Mouse (Mus musculus): ENCODE measurements around the gene Dst. TPM values are rescaled to one million over a fixed set of nuclear protein-coding genes. Genes with fewer than 3 reads are reported as not detected.
A peak's percentile ranks its signal among the peaks of the same experiment; 100 is the strongest.

The Dst gene
- polyA plus RNA-seq, 1 experiment from 2014 or later: 26.9 TPM

- Histone ChIP-seq H3K9ac (ENCODE audit: low read depth, low read length) (no peak overlapping the region), H3K27ac (ENCODE audit: low read depth, low read length) (no peak overlapping the region), H3K4me2 (no peak overlapping the region), H3K9me3 (replicated peaks; ENCODE audit: control insufficient read depth, low read length) (no peaks in the 10 kb centered on the region), H3K4me3 (ENCODE audit: low read depth, low read length) (no peak overlapping the region), H3K4me1 (ENCODE audit: control insufficient read depth, insufficient read depth, low read length) (peaks cover 8% of the 10 kb centered on the region), H3K36me3 (ENCODE audit: control insufficient read depth, insufficient read depth, low read length) (no peaks in the 10 kb centered on the region), H3K27me3 (ENCODE audit: control insufficient read depth, insufficient read depth, low read length) (no peaks in the 10 kb centered on the region)
- WGBS (ENCODE audit: insufficient replicate concordance): 38% methylated on average over 8 of the region's 8 CpGs
- ATAC-seq (replicated peaks; ENCODE audit: insufficient number of reproducible peaks, low FRiP score, low TSS enrichment): no peak
These were observed 133.1 kb downstream of the Dst start for GRCm38 (mm10) chr1:34040901-34041721.

- Histone ChIP-seq H3K4me2 (no peak overlapping the region), H3K27ac (ENCODE audit: low read depth, low read length) (no peak overlapping the region), H3K4me1 (ENCODE audit: control insufficient read depth, insufficient read depth, low read length) (peaks cover 8% of the 10 kb centered on the region), H3K4me3 (ENCODE audit: low read depth, low read length) (no peak overlapping the region), H3K36me3 (ENCODE audit: control insufficient read depth, insufficient read depth, low read length) (no peaks in the 10 kb centered on the region), H3K9ac (ENCODE audit: low read depth, low read length) (no peak overlapping the region), H3K27me3 (ENCODE audit: control insufficient read depth, insufficient read depth, low read length) (no peaks in the 10 kb centered on the region), H3K9me3 (replicated peaks; ENCODE audit: control insufficient read depth, low read length) (no peaks in the 10 kb centered on the region)
- no peak for ATAC-seq (replicated peaks; ENCODE audit: insufficient number of reproducible peaks, low FRiP score, low TSS enrichment)
- 69% methylated on average over 3 of the region's 3 CpGs for WGBS (ENCODE audit: insufficient replicate concordance)
These were observed 134.3 kb downstream of the Dst start for GRCm38 (mm10) chr1:34042299-34042698.

GRCm38 (mm10) chr1:34043327-34043726, 135.3 kb downstream of the Dst start:
- no peaks in the 10 kb centered on the region for H3K36me3 ChIP-seq (ENCODE audit: control insufficient read depth, insufficient read depth, low read length)
- peaks cover 8% of the 10 kb centered on the region for H3K4me1 ChIP-seq (ENCODE audit: control insufficient read depth, insufficient read depth, low read length)
- H3K27me3 ChIP-seq (ENCODE audit: control insufficient read depth, insufficient read depth, low read length): no peaks in the 10 kb centered on the region
- no peaks in the 10 kb centered on the region for H3K9me3 ChIP-seq (replicated peaks; ENCODE audit: control insufficient read depth, low read length)
- ATAC-seq (replicated peaks; ENCODE audit: insufficient number of reproducible peaks, low FRiP score, low TSS enrichment): no peak
- 83% methylated on average over 8 of the region's 8 CpGs for WGBS (ENCODE audit: insufficient replicate concordance)
- no peak overlapping the region for H3K9ac ChIP-seq (ENCODE audit: low read depth, low read length)
- H3K4me2 ChIP-seq: no peak overlapping the region
- H3K27ac ChIP-seq (ENCODE audit: low read depth, low read length): no peak overlapping the region
- H3K4me3 ChIP-seq (ENCODE audit: low read depth, low read length): no peak overlapping the region

- Histone ChIP-seq H3K4me1 (ENCODE audit: control insufficient read depth, insufficient read depth, low read length) (peaks cover 8% of the 10 kb centered on the region), H3K9ac (ENCODE audit: low read depth, low read length) (no peak overlapping the region), H3K27ac (ENCODE audit: low read depth, low read length) (no peak overlapping the region), H3K4me3 (ENCODE audit: low read depth, low read length) (no peak overlapping the region), H3K27me3 (ENCODE audit: control insufficient read depth, insufficient read depth, low read length) (no peaks in the 10 kb centered on the region), H3K4me2 (no peak overlapping the region), H3K36me3 (ENCODE audit: control insufficient read depth, insufficient read depth, low read length) (no peaks in the 10 kb centered on the region), H3K9me3 (replicated peaks; ENCODE audit: control insufficient read depth, low read length) (no peaks in the 10 kb centered on the region)
- no peak for ATAC-seq (replicated peaks; ENCODE audit: insufficient number of reproducible peaks, low FRiP score, low TSS enrichment)
- WGBS (ENCODE audit: insufficient replicate concordance): 84% methylated on average over 7 of the region's 7 CpGs
These were observed 136.0 kb downstream of the Dst start for GRCm38 (mm10) chr1:34043836-34044550.

GRCm38 (mm10) chr1:34044675-34045074, 136.7 kb downstream of the Dst start:
- ATAC-seq (replicated peaks; ENCODE audit: insufficient number of reproducible peaks, low FRiP score, low TSS enrichment): no peak
- peaks cover 8% of the 10 kb centered on the region for H3K4me1 ChIP-seq (ENCODE audit: control insufficient read depth, insufficient read depth, low read length)
- H3K36me3 ChIP-seq (ENCODE audit: control insufficient read depth, insufficient read depth, low read length): no peaks in the 10 kb centered on the region
- H3K4me3 ChIP-seq (ENCODE audit: low read depth, low read length): no peak overlapping the region
- no peak overlapping the region for H3K9ac ChIP-seq (ENCODE audit: low read depth, low read length)
- H3K4me2 ChIP-seq: no peak overlapping the region
- 57% methylated on average over 3 of the region's 3 CpGs for WGBS (ENCODE audit: insufficient replicate concordance)
- no peaks in the 10 kb centered on the region for H3K9me3 ChIP-seq (replicated peaks; ENCODE audit: control insufficient read depth, low read length)
- H3K27ac ChIP-seq (ENCODE audit: low read depth, low read length): no peak overlapping the region
- H3K27me3 ChIP-seq (ENCODE audit: control insufficient read depth, insufficient read depth, low read length): no peaks in the 10 kb centered on the region

GRCm38 (mm10) chr1:34047285-34047684, 139.3 kb downstream of the Dst start:
- ATAC-seq (replicated peaks; ENCODE audit: insufficient number of reproducible peaks, low FRiP score, low TSS enrichment): no peak
- no peak overlapping the region for H3K27ac ChIP-seq (ENCODE audit: low read depth, low read length)
- H3K4me2 ChIP-seq: no peak overlapping the region
- no peaks in the 10 kb centered on the region for H3K36me3 ChIP-seq (ENCODE audit: control insufficient read depth, insufficient read depth, low read length)
- 84% methylated on average over 3 of the region's 3 CpGs for WGBS (ENCODE audit: insufficient replicate concordance)
- no peaks in the 10 kb centered on the region for H3K9me3 ChIP-seq (replicated peaks; ENCODE audit: control insufficient read depth, low read length)
- H3K4me1 ChIP-seq (ENCODE audit: control insufficient read depth, insufficient read depth, low read length): peaks cover 7% of the 10 kb centered on the region
- H3K27me3 ChIP-seq (ENCODE audit: control insufficient read depth, insufficient read depth, low read length): no peaks in the 10 kb centered on the region
- H3K4me3 ChIP-seq (ENCODE audit: low read depth, low read length): no peak overlapping the region
- no peak overlapping the region for H3K9ac ChIP-seq (ENCODE audit: low read depth, low read length)

GRCm38 (mm10) chr1:34051251-34051650, 143.2 kb downstream of the Dst start:
- H3K4me3 ChIP-seq (ENCODE audit: low read depth, low read length): no peak overlapping the region
- H3K27me3 ChIP-seq (ENCODE audit: control insufficient read depth, insufficient read depth, low read length): no peaks in the 10 kb centered on the region
- H3K36me3 ChIP-seq (ENCODE audit: control insufficient read depth, insufficient read depth, low read length): no peaks in the 10 kb centered on the region
- H3K4me2 ChIP-seq: no peak overlapping the region
- no peak overlapping the region for H3K9ac ChIP-seq (ENCODE audit: low read depth, low read length)
- no peaks in the 10 kb centered on the region for H3K9me3 ChIP-seq (replicated peaks; ENCODE audit: control insufficient read depth, low read length)
- no peak overlapping the region for H3K27ac ChIP-seq (ENCODE audit: low read depth, low read length)
- no peak for ATAC-seq (replicated peaks; ENCODE audit: insufficient number of reproducible peaks, low FRiP score, low TSS enrichment)
- H3K4me1 ChIP-seq (ENCODE audit: control insufficient read depth, insufficient read depth, low read length): peaks cover 19% of the 10 kb centered on the region
- 79% methylated on average over 3 of the region's 3 CpGs for WGBS (ENCODE audit: insufficient replicate concordance)

GRCm38 (mm10) chr1:34052422-34052821, 144.4 kb downstream of the Dst start:
- WGBS (ENCODE audit: insufficient replicate concordance): 55% methylated on average over 5 of the region's 5 CpGs
- Histone ChIP-seq H3K27me3 (ENCODE audit: control insufficient read depth, insufficient read depth, low read length) (no peaks in the 10 kb centered on the region), H3K4me3 (ENCODE audit: low read depth, low read length) (no peak overlapping the region), H3K4me1 (ENCODE audit: control insufficient read depth, insufficient read depth, low read length) (peaks cover 19% of the 10 kb centered on the region), H3K36me3 (ENCODE audit: control insufficient read depth, insufficient read depth, low read length) (no peaks in the 10 kb centered on the region), H3K9ac (ENCODE audit: low read depth, low read length) (no peak overlapping the region), H3K4me2 (peak overlapping the region; percentile 14; the same call in 1 of the 2 replicates), H3K9me3 (replicated peaks; ENCODE audit: control insufficient read depth, low read length) (no peaks in the 10 kb centered on the region), H3K27ac (ENCODE audit: low read depth, low read length) (no peak overlapping the region)
- ATAC-seq (replicated peaks; ENCODE audit: insufficient number of reproducible peaks, low FRiP score, low TSS enrichment): no peak
